Mouse (Mus musculus): ENCODE data around the gene Fbxo27. TPM values are rescaled to one million over a fixed set of nuclear protein-coding genes. Genes with fewer than 3 reads are reported as not detected.

Gene Fbxo27
- polyA plus RNA-seq, 1 experiment from 2014 or later = 4.9 TPM

- Histone ChIP-seq H3K27me3 (no peaks in the 10 kb centered on the region), H3K9ac (replicated peaks) (no peak overlapping the region), H3K4me2 (no peak overlapping the region), H3K9me3 (no peaks in the 10 kb centered on the region), H3K36me3 (no peaks in the 10 kb centered on the region), H3K4me1 (replicated peaks) (no peaks in the 10 kb centered on the region), H3K4me3 (replicated peaks) (no peak overlapping the region), H3K27ac (no peak overlapping the region)
- ATAC-seq (ENCODE audit: insufficient number of reproducible peaks, insufficient read depth, low FRiP score, low TSS enrichment, low read depth) = no peak
Observed at GRCm38 (mm10) chr7:28709454-28709853, 16.8 kb downstream of the Fbxo27 start.

DNA sequence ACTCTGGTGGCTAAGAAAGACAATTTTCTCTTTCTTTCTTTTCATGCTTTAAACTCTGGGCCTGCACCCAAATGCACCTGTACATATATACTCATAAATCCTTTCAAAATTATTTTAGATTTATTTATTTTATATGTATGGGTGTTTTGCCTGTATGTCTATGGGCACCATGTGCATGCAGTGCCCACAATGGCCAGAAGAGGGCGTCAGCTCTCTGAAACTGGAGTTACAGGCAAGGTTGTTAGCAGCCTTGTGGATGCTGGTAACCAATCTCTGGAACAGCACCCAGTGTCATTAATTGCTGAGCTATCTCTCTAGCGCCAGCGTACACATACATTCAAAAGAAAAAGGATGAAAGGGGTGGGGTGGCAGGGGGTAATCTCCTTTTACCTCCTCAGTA lies 18.3 kb downstream of the Fbxo27 start:
- peaks cover 2% of the 10 kb centered on the region; the same call in 1 of the 2 replicates for H3K4me1 ChIP-seq (replicated peaks)
- no peak overlapping the region for H3K9ac ChIP-seq (replicated peaks)
- H3K36me3 ChIP-seq = no peaks in the 10 kb centered on the region
- H3K27me3 ChIP-seq = no peaks in the 10 kb centered on the region
- H3K9me3 ChIP-seq = no peaks in the 10 kb centered on the region
- no peak overlapping the region for H3K4me3 ChIP-seq (replicated peaks)
- no peak for ATAC-seq (ENCODE audit: insufficient number of reproducible peaks, insufficient read depth, low FRiP score, low TSS enrichment, low read depth)
- 62% methylated on average over 3 of the region's 3 CpGs for WGBS
- no peak overlapping the region for H3K27ac ChIP-seq
- no peak overlapping the region for H3K4me2 ChIP-seq

GRCm38 (mm10) chr7:28714667-28715066 lies 22.0 kb downstream of the Fbxo27 start:
- Histone ChIP-seq H3K27me3 (no peaks in the 10 kb centered on the region), H3K4me3 (replicated peaks) (no peak overlapping the region), H3K36me3 (no peaks in the 10 kb centered on the region), H3K27ac (0 out of 2 replicates have a peak overlapping the region, but pooled peaks have one; percentile 25), H3K9ac (replicated peaks) (no peak overlapping the region), H3K4me2 (no peak overlapping the region), H3K4me1 (replicated peaks) (peaks cover 25% of the 10 kb centered on the region), H3K9me3 (no peaks in the 10 kb centered on the region)
- ATAC-seq (ENCODE audit: insufficient number of reproducible peaks, insufficient read depth, low FRiP score, low TSS enrichment, low read depth) = no peak
- 77% methylated on average over 5 of the region's 5 CpGs for WGBS

DNA sequence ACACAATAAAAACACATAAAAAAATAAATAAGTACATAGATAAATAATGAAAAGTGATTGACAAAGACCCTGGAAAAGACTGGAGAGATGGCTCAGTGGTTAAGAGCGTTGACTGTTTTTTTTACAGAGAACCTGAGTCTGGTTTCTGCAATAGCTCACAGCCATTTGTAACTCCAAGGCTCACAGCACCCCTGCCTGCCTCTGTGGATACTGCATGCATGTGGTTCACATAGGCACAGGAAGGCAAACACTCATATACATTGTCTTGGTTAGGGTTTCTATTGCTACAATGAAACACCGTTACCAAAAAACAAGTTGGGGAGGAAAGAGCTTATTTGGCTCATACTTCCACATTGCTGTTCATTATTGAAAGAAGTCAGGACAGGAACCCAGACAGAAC lies 22.9 kb downstream of the Fbxo27 start:
- H3K27me3 ChIP-seq = no peaks in the 10 kb centered on the region
- WGBS = 92% methylated on average over 2 of the region's 2 CpGs
- H3K4me2 ChIP-seq = no peak overlapping the region
- H3K4me3 ChIP-seq (replicated peaks) = no peak overlapping the region
- H3K9me3 ChIP-seq = no peaks in the 10 kb centered on the region
- H3K36me3 ChIP-seq = no peaks in the 10 kb centered on the region
- H3K9ac ChIP-seq (replicated peaks) = no peak overlapping the region
- no peak overlapping the region for H3K27ac ChIP-seq
- no peak for ATAC-seq (ENCODE audit: insufficient number of reproducible peaks, insufficient read depth, low FRiP score, low TSS enrichment, low read depth)
- H3K4me1 ChIP-seq (replicated peaks) = peaks cover 25% of the 10 kb centered on the region

DNA sequence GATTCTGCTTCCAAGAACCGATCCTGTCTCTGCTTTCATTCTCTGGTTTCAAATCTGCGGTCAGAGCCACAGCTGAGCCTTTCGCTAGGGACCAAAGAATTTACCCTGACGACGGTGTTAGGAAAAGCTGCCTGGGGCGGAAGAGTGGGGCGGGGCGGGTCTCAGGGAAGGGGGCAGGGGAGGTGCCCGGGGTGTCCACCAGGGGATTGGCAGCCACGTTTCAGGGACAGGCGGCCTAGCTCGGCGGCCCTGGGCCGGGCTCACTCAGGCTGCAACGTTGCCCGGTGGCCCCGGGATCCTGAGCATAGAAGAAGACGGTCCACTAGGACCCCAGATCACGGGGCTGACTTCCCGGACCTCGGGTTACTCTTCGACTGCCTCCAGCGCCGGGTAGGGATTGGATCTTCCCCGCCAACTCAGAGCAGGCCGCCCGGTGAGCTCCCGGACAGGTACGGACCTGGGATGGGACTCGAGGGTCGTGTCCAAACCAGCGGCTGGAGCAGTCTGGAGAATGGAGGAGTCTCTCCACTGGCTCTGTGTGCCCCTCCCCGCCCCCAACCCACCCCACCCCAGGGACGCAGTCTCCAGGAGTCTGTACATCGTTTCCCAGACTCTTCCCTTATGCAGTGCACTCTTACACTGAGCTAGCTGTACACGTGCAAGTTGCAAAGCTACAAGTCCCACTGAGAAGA lies 24.1 kb downstream of the Fbxo27 start, which contains the start of gene Fbxo17:
Gene Fbxo17, plus strand, starts transcription at position 215 of the 692 bp plus-strand sequence.
- peak; percentile 53 for ATAC-seq (ENCODE audit: insufficient number of reproducible peaks, insufficient read depth, low FRiP score, low TSS enrichment, low read depth)
- Histone ChIP-seq H3K9ac (replicated peaks) (peak within 1 kb of the TSS; percentile 76), H3K36me3 (no peaks in the 10 kb centered on the region), H3K9me3 (no peaks in the 10 kb centered on the region), H3K27me3 (no peaks in the 10 kb centered on the region), H3K4me1 (replicated peaks) (peaks cover 31% of the 10 kb centered on the region), H3K27ac (peak within 1 kb of the TSS; percentile 78), H3K4me2 (peak within 1 kb of the TSS; percentile 69), H3K4me3 (replicated peaks) (peak within 1 kb of the TSS; percentile 55)
- 2% methylated on average over 36 of the region's 36 CpGs for WGBS

DNA sequence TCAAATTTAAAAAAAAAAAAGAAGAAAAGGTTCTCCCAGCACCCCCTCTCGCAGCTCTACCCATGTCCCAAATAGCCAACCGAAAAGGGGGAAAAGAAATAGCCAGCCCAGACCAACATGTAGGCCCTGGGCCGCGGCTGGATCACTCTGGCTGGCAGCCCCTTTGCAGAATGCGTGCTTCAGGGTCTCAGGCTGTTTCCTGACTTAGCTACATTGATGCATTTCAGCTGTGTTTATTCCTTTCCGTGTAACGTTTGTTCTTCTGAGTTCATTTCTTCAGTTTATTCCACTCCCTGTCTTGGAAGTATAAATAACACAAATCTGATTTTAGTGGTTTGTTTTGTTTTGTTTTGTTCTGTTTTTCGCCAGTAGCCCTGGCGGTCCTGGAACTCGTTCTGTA lies 25.1 kb downstream of the Fbxo27 start:
- ATAC-seq (ENCODE audit: insufficient number of reproducible peaks, insufficient read depth, low FRiP score, low TSS enrichment, low read depth) = no peak
- WGBS = 77% methylated on average over 10 of the region's 10 CpGs
- no peaks in the 10 kb centered on the region for H3K27me3 ChIP-seq
- no peaks in the 10 kb centered on the region for H3K9me3 ChIP-seq
- H3K36me3 ChIP-seq = no peaks in the 10 kb centered on the region
- peak overlapping the region; percentile 55; the same call in 1 of the 2 replicates for H3K4me3 ChIP-seq (replicated peaks)
- no peak overlapping the region for H3K9ac ChIP-seq (replicated peaks)
- H3K4me2 ChIP-seq = peak overlapping the region; percentile 69
- no peak overlapping the region for H3K27ac ChIP-seq
- peaks cover 31% of the 10 kb centered on the region for H3K4me1 ChIP-seq (replicated peaks)

- no peak overlapping the region for H3K27ac ChIP-seq
- no peak overlapping the region for H3K9ac ChIP-seq (replicated peaks)
Observed at GRCm38 (mm10) chr7:28719159-28719558, 26.5 kb downstream of the Fbxo27 start.

GRCm38 (mm10) chr7:28719650-28720049 lies 27.0 kb downstream of the Fbxo27 start:
- ATAC-seq (ENCODE audit: insufficient number of reproducible peaks, insufficient read depth, low FRiP score, low TSS enrichment, low read depth) = no peak
- 79% methylated on average over 2 of the region's 2 CpGs for WGBS
- Histone ChIP-seq H3K4me3 (replicated peaks) (no peak overlapping the region), H3K9ac (replicated peaks) (no peak overlapping the region), H3K9me3 (no peaks in the 10 kb centered on the region), H3K36me3 (peaks cover 7% of the 10 kb centered on the region; the same call in 1 of the 2 replicates), H3K27me3 (no peaks in the 10 kb centered on the region), H3K4me1 (replicated peaks) (peaks cover 31% of the 10 kb centered on the region), H3K4me2 (no peak overlapping the region), H3K27ac (no peak overlapping the region)

More at GRCm38 (mm10) chr7:28719159-28719558, 26.5 kb downstream of the Fbxo27 start:
- 39% methylated on average over 4 of the region's 4 CpGs for WGBS
- H3K4me2 ChIP-seq = no peak overlapping the region
- H3K9me3 ChIP-seq = no peaks in the 10 kb centered on the region
- no peaks in the 10 kb centered on the region for H3K27me3 ChIP-seq
- no peak for ATAC-seq (ENCODE audit: insufficient number of reproducible peaks, insufficient read depth, low FRiP score, low TSS enrichment, low read depth)
- H3K36me3 ChIP-seq = peaks cover 2% of the 10 kb centered on the region; the same call in 1 of the 2 replicates
- peaks cover 31% of the 10 kb centered on the region for H3K4me1 ChIP-seq (replicated peaks)
- no peak overlapping the region for H3K4me3 ChIP-seq (replicated peaks)

DNA sequence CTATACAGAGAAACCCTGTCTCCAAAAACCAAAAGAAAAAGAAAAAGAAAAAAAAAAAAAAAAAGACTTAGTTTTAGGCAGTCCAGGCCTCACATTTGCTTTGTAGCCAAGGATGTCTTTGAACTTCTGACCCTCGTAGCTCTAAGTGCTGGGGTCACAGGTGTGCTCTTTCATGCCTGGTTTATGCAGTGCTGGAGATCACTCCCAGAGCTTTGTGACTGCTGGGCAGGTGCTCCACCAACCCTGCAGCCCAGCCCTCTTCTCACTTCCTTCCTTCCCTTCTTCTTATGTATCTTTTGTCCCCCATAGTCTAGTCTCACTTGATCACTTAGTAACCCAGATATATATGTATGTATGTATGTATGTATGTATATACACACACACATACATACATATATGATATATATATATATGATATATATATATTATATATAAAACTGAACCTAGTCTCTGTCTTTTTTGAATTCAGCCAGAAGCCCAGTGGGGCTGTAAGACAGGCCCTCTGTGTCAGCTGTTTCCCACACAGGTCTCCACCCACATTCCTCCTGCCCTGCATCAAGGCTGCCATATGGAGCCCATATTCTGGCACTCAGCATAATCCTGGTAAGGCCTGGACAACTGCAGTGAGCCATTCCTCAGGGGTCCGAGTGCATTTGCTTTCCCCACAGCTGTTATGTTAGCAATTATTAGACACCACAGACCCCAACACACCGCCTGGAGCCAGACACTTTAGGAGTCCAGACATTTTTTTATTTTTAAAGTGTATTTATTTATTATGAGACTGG lies 28.3 kb downstream of the Fbxo27 start:
- no peak overlapping the region for H3K4me2 ChIP-seq
- peaks cover 14% of the 10 kb centered on the region; the same call in 1 of the 2 replicates for H3K36me3 ChIP-seq
- ATAC-seq (ENCODE audit: insufficient number of reproducible peaks, insufficient read depth, low FRiP score, low TSS enrichment, low read depth) = peak; percentile 78; the same call in 1 of the 2 replicates
- H3K4me1 ChIP-seq (replicated peaks) = peaks cover 30% of the 10 kb centered on the region
- no peaks in the 10 kb centered on the region for H3K27me3 ChIP-seq
- no peak overlapping the region for H3K9ac ChIP-seq (replicated peaks)
- H3K4me3 ChIP-seq (replicated peaks) = no peak overlapping the region
- no peak overlapping the region; the same call in 1 of the 2 replicates for H3K27ac ChIP-seq
- 33% methylated on average over 3 of the region's 3 CpGs for WGBS
- H3K9me3 ChIP-seq = no peaks in the 10 kb centered on the region

GRCm38 (mm10) chr7:28722079-28722478 lies 29.4 kb downstream of the Fbxo27 start:
- WGBS = 92% methylated on average over 7 of the region's 7 CpGs
- no peak for ATAC-seq (ENCODE audit: insufficient number of reproducible peaks, insufficient read depth, low FRiP score, low TSS enrichment, low read depth)

GRCm38 (mm10) chr7:28724613-28725012 lies 32.0 kb downstream of the Fbxo27 start:
- H3K36me3 ChIP-seq = peaks cover 14% of the 10 kb centered on the region; the same call in 1 of the 2 replicates
- peaks cover 6% of the 10 kb centered on the region for H3K4me1 ChIP-seq (replicated peaks)
- no peak overlapping the region for H3K4me2 ChIP-seq
- H3K4me3 ChIP-seq (replicated peaks) = no peak overlapping the region
- no peak overlapping the region for H3K27ac ChIP-seq
- no peaks in the 10 kb centered on the region for H3K27me3 ChIP-seq
- no peaks in the 10 kb centered on the region for H3K9me3 ChIP-seq
- H3K9ac ChIP-seq (replicated peaks) = no peak overlapping the region
- WGBS = 89% methylated on average over 2 of the region's 2 CpGs
- ATAC-seq (ENCODE audit: insufficient number of reproducible peaks, insufficient read depth, low FRiP score, low TSS enrichment, low read depth) = no peak

More at GRCm38 (mm10) chr7:28722079-28722478, 29.4 kb downstream of the Fbxo27 start:
- Histone ChIP-seq H3K27ac (no peak overlapping the region), H3K4me3 (replicated peaks) (no peak overlapping the region), H3K36me3 (peaks cover 14% of the 10 kb centered on the region; the same call in 1 of the 2 replicates), H3K9me3 (no peaks in the 10 kb centered on the region), H3K4me1 (replicated peaks) (peaks cover 22% of the 10 kb centered on the region), H3K27me3 (no peaks in the 10 kb centered on the region), H3K4me2 (no peak overlapping the region), H3K9ac (replicated peaks) (no peak overlapping the region)
